Mouse (Mus musculus) bone marrow, adult 2 months (tissue): ENCODE data around the gene Syndig1. TPM values are rescaled to one million over a fixed set of nuclear protein-coding genes. Genes with fewer than 3 reads are reported as not detected.

Experiments used
- H3K27ac ChIP-seq: fragments of 200-500 bp; 2 replicates; pipeline ENCODE4 v1.5.1; 2012; ENCODE audit warnings: low read depth, mild to moderate bottlenecking, control low read depth, inconsistent platforms, low read length; ENCODE audit not compliant: control insufficient read depth, poor library complexity, insufficient read depth
- H3K4me1 ChIP-seq: fragments of 200-500 bp; 2 replicates; pipeline ENCODE4 v1.6.1; 2011; ENCODE audit warnings: low read length; ENCODE audit not compliant: control insufficient read depth, insufficient read depth
- H3K4me3 ChIP-seq: fragments of 200-500 bp; replicated peaks from 2 replicates; pipeline ENCODE3; 2011; ENCODE audit warnings: mild to moderate bottlenecking, low read depth, low read length, control low read depth; ENCODE audit not compliant: control insufficient read depth
- CTCF ChIP-seq: fragments of 200-500 bp; IDR thresholded peaks from 2 replicates; pipeline ENCODE4 v1.5.1; 2011; ENCODE audit warnings: low read length, control low read depth; ENCODE audit not compliant: control insufficient read depth, insufficient read depth
- POLR2A ChIP-seq: fragments of 200-500 bp; IDR thresholded peaks from 2 replicates; pipeline ENCODE4 v1.6.1; 2011; ENCODE audit warnings: low read depth, mild to moderate bottlenecking, control low read depth, low read length, borderline replicate concordance; ENCODE audit not compliant: control insufficient read depth
- WGBS: fragments of 180-500 bp; shearing (Covaris S2); methylation state at CpG from one replicate; pipeline ENCODE4 v1.1.7; 2018; 5-methylcytosine and 5-hydroxymethylcytosine counted together
- polyA plus RNA-seq: library from polyadenylated mRNA; stranded (reverse); fragments of >200 nt; gene quantifications from 2 replicates; pipeline ENCODE4 v1.2.4, GENCODE M21; 2011; ENCODE audit warnings: low replicate concordance; ENCODE audit not compliant: missing spikeins, insufficient read depth, insufficient read length

Gene Syndig1
- polyA plus RNA-seq = not detected in 2 replicates

GRCm38 (mm10) chr2:149828911-149829310 is at the start of gene Syndig1:
Gene Syndig1 (plus strand): TSS chr2:149829211.
- H3K4me1 ChIP-seq = no peaks in the 10 kb centered on the region
- WGBS = 58% methylated on average over 2 of the region's 2 CpGs
- no peak within 1 kb of the TSS for H3K27ac ChIP-seq
- no peak within 1 kb of the TSS for H3K4me3 ChIP-seq
- TF ChIP-seq POLR2A = no peak
- no peak for TF ChIP-seq CTCF

GRCm38 (mm10) chr2:149798613-149799012 is 30.4 kb upstream of the Syndig1 start:
- TF ChIP-seq POLR2A (no peak), CTCF (no peak)
- WGBS = 12% methylated on average over 3 of the region's 3 CpGs
- no peak overlapping the region for H3K27ac ChIP-seq
- no peak overlapping the region for H3K4me3 ChIP-seq
- H3K4me1 ChIP-seq = no peaks in the 10 kb centered on the region

DNA sequence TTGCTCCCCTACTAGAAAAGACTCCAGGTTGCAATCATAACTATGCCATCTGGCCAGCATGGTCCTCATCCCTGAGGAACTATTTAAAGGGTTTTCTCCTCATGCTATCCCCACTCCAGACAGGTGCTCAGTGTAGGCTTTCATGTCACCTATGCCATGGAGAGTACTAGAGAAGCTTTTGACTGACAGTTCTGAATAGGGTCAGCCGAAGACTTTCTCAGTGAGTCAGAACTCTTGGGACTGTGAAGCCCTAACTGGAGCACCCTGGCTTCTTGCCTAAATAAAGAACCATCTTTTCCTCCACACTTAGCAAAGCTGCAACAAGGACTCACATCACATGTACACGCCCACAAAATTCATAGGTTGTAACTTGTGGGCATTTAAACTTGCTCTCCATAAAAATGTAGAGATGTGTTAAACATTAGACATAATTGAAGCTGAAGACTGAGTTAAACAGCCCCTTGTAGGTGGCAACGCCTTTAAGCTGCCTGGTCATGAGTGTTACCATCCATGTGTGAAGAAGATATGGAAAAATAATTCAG is 24.3 kb upstream of the Syndig1 start:
- no peaks in the 10 kb centered on the region for H3K4me1 ChIP-seq

DNA sequence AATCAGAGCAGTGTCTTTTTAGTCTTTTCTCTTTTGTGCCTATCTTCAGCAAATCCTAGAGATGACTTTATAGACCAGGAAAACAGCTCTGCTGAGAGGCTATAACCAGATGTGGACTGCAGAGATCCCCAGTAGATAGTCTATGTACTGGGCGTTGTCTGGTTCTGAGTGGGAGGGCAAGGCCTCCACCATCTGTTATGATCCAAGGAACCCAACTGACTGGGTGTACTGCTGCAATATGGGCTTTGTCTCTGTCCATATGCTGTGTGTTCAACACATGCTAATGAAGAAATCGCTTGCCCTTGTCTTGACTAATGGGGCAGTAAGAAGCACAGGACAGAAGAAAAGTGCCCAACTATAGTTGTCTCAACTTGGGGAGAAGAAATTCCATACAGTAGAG is 23.8 kb upstream of the Syndig1 start:
- TF ChIP-seq CTCF = no peak

More for the DNA sequence above, 24.3 kb upstream of the Syndig1 start:
- TF ChIP-seq CTCF (no peak), POLR2A (no peak)
- WGBS = 68% methylated on average over 3 of the region's 3 CpGs
- Histone ChIP-seq H3K27ac (no peak overlapping the region), H3K4me3 (no peak overlapping the region)

GRCm38 (mm10) chr2:149812899-149813298 is 16.1 kb upstream of the Syndig1 start:
- Histone ChIP-seq H3K27ac (no peak overlapping the region), H3K4me1 (no peaks in the 10 kb centered on the region), H3K4me3 (no peak overlapping the region)
- 73% methylated on average over 2 of the region's 2 CpGs for whole genome bisulfite sequencing
- TF ChIP-seq CTCF (no peak), POLR2A (no peak)

More for the DNA sequence above, 23.8 kb upstream of the Syndig1 start:
- H3K27ac ChIP-seq = no peak overlapping the region
- H3K4me3 ChIP-seq = no peak overlapping the region
- WGBS = 70% methylated on average over 2 of the region's 2 CpGs
- no peaks in the 10 kb centered on the region for H3K4me1 ChIP-seq

- WGBS = 74% methylated on average over 3 of the region's 3 CpGs
- no peaks in the 10 kb centered on the region for H3K4me1 ChIP-seq
- H3K27ac ChIP-seq = no peak overlapping the region
- TF ChIP-seq POLR2A (no peak), CTCF (no peak)
- no peak overlapping the region for H3K4me3 ChIP-seq
These were observed 10.6 kb upstream of the Syndig1 start for GRCm38 (mm10) chr2:149818395-149818794.

- Histone ChIP-seq H3K4me1 (no peaks in the 10 kb centered on the region), H3K4me3 (no peak overlapping the region), H3K27ac (no peak overlapping the region)
- WGBS = 75% methylated on average over 3 of the region's 3 CpGs
- no peak for TF ChIP-seq CTCF
- no peak for TF ChIP-seq POLR2A
These were observed 9.3 kb upstream of the Syndig1 start for GRCm38 (mm10) chr2:149819751-149820150.

GRCm38 (mm10) chr2:149820201-149820600 is 8.8 kb upstream of the Syndig1 start:
- H3K4me3 ChIP-seq = no peak overlapping the region
- TF ChIP-seq CTCF = no peak
- no peak for TF ChIP-seq POLR2A
- no peak overlapping the region for H3K27ac ChIP-seq
- no peaks in the 10 kb centered on the region for H3K4me1 ChIP-seq
- 26% methylated on average over 2 of the region's 2 CpGs for WGBS
